Mouse (Mus musculus) heart, embryonic 10.5 days (tissue): ENCODE data around the gene Tbc1d9. TPM values are rescaled to one million over a fixed set of nuclear protein-coding genes. Genes with fewer than 3 reads are reported as not detected.
A peak's percentile ranks its signal among the peaks of the same experiment; 100 is the strongest.

ENCODE experiments used
- DNase-seq: peaks from one replicate; pipeline ENCODE4 v3.0.0-alpha.2; 2017; ENCODE audit warnings: low spot score
- H3K27ac ChIP-seq: fragments of 300-500 bp; sonication (generic); 2 replicates; pipeline ENCODE4 v1.5.1; 2016; ENCODE audit warnings: mild to moderate bottlenecking
- H3K27me3 ChIP-seq: fragments of 300-500 bp; sonication (generic); 2 replicates; pipeline ENCODE4 v1.6.1; 2016; ENCODE audit warnings: mild to moderate bottlenecking; ENCODE audit not compliant: poor library complexity, insufficient read depth, severe bottlenecking
- H3K36me3 ChIP-seq: fragments of 300-500 bp; sonication (generic); 2 replicates; pipeline ENCODE4 v1.6.1; 2016; ENCODE audit warnings: mild to moderate bottlenecking, moderate library complexity
- H3K4me1 ChIP-seq: fragments of 300-500 bp; sonication (generic); 2 replicates; pipeline ENCODE4 v1.6.1; 2016; ENCODE audit warnings: mild to moderate bottlenecking
- H3K4me3 ChIP-seq: fragments of 300-500 bp; sonication (generic); 2 replicates; pipeline ENCODE4 v1.5.1; 2016; ENCODE audit warnings: mild to moderate bottlenecking, moderate library complexity
- H3K9me3 ChIP-seq: fragments of 300-500 bp; sonication (generic); 2 replicates; pipeline ENCODE4 v1.6.1; 2016; ENCODE audit warnings: mild to moderate bottlenecking, moderate library complexity
- WGBS: fragments of 180-500 bp; shearing (Covaris S2); methylation state at CpG from one replicate; pipeline ENCODE4 v1.1.7; 2016; 5-methylcytosine and 5-hydroxymethylcytosine counted together
- polyA plus RNA-seq: library from polyadenylated mRNA; unstranded; fragments of >200 nt; fragmentation: Nextera tagmentation; extraction: Ambion mirVana; gene quantifications from 2 replicates; pipeline ENCODE4 v1.2.1, GENCODE M21; 2016

Gene Tbc1d9
- polyA plus RNA-seq, 1 experiment from 2014 or later: 0.90 TPM

DNA sequence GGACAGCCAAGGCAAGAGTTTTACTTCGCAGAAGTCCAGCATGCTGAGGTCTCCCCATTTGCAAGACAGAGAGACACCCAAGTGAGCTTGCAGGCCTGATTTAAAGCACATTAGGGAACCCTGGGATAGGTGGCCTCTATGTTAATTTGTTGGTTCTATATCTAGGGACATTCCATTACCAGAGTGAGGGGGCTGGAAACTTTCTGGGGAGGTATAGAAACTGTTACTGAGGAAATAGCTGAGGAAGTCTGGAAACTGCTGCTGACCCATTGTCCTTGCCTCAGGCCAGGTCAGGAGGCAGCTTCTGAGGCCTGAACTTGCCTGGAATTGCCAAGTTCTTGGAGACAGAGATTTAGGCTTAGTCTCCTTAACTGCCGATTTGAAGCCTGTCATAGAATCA is 4.5 kb upstream of the Tbc1d9 start:
- Histone ChIP-seq H3K27ac (no peak overlapping the region), H3K4me3 (no peak overlapping the region), H3K4me1 (peaks cover 9% of the 10 kb centered on the region), H3K27me3 (0 out of 2 replicates have a peak, but pooled peaks cover 5% of the 10 kb centered on the region), H3K9me3 (no peaks in the 10 kb centered on the region), H3K36me3 (no peaks in the 10 kb centered on the region)
- WGBS: 59% methylated on average over 2 of the region's 2 CpGs
- no peak for DNase-seq

DNA sequence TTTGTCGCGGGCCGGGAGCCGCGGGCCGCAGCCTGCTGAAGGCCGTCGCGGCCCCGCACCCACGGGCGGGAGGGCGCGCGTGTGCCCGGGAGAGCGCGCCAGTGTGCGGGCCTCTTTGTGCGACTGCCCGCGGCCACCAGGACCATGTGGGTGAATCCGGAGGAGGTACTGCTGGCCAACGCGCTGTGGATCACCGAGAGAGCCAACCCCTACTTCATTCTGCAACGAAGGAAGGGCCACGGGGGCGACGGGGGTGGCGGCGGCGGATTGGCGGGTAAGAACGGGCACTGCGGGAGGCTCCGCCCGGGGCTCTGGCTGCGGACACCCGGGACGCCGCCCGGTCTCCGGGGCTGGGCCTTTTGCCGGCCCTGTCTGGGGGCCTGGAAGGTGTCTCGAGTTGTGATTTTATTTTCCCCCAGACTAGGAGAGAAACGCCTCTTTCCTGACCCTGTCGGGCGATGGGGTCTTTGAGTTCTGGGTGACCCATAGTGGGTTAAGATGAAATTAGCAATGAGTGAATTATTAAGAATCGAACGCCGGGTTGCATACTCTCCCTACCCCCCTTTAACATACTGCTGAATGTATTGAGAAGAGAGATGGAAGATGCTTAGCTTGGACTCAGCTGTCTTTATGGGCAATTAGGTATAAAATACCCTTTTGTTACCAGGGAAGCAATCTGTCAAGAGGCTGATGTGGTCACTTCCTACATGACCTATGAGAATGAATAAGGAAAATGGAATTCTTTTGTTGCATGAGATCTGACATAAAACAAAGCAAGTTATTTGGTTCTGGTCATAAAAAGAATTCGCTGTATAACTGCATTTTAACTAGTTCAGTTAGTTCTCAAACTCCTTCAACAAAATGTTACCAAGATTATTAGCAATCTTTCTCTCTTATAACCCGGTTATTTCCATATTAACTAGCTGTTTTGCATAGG is 1.0 kb downstream of the Tbc1d9 start, which contains the start of gene Gm10645:
TSS of gene Gm10645 (minus strand) at position 240 of the 937 bp plus-strand sequence.
- Histone ChIP-seq H3K4me3 (peak within 1 kb of the TSS; percentile 82), H3K27me3 (0 out of 2 replicates have a peak, but pooled peaks cover 5% of the 10 kb centered on the region), H3K27ac (peak within 1 kb of the TSS; percentile 90), H3K9me3 (no peaks in the 10 kb centered on the region), H3K4me1 (peaks cover 10% of the 10 kb centered on the region), H3K36me3 (no peaks in the 10 kb centered on the region)
- no peak for DNase-seq
- 3% methylated on average over 54 of the region's 54 CpGs for WGBS

DNA sequence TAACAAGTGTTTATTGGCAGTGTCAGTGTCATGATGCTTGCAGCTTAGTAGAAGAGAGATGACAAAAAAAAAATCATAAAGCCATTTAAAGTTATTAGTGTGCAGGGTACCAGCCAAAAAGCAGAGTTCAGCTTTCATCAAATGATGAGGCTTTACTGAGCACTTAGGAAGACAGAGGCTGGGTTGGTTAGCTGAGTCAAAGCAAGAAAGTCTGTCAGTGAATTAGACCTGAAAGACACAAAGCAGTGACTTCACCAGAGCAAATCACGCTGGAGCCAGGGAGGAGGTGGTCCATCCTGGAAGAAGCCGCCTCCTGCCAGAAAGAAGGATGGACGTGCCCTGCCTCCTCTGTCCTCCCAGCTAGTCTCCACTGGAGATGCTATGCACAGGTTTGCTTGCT is 2.8 kb downstream of the Tbc1d9 start:
- no peak for DNase-seq
- Histone ChIP-seq H3K9me3 (no peaks in the 10 kb centered on the region), H3K4me3 (no peak overlapping the region), H3K27me3 (0 out of 2 replicates have a peak, but pooled peaks cover 5% of the 10 kb centered on the region), H3K4me1 (peaks cover 10% of the 10 kb centered on the region), H3K36me3 (no peaks in the 10 kb centered on the region), H3K27ac (no peak overlapping the region)
- WGBS: 37% methylated on average over 3 of the region's 3 CpGs

DNA sequence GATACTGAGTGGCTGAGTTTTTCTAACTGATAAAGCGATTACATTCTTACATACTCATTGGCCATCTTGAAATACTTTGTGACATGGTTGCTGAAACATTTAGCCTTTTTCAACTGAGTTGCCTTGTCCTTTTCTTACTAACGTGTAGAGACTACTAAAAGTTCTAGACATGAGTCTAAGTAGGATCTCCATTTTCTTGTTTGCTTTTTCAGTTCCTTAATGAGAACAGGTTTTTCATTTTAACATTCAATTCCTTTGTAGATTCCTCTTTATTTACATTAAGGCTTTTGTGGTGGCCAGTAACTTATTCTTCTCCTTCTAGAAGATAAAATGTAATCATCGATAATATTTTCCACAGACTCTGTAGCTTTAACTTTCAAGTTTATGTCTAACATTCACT is 4.0 kb downstream of the Tbc1d9 start:
- Histone ChIP-seq H3K9me3 (no peaks in the 10 kb centered on the region), H3K27me3 (0 out of 2 replicates have a peak, but pooled peaks cover 5% of the 10 kb centered on the region), H3K4me3 (no peak overlapping the region), H3K36me3 (no peaks in the 10 kb centered on the region), H3K4me1 (peaks cover 10% of the 10 kb centered on the region), H3K27ac (no peak overlapping the region)
- WGBS: 80% methylated on average over 3 of the region's 3 CpGs
- DNase-seq: no peak

DNA sequence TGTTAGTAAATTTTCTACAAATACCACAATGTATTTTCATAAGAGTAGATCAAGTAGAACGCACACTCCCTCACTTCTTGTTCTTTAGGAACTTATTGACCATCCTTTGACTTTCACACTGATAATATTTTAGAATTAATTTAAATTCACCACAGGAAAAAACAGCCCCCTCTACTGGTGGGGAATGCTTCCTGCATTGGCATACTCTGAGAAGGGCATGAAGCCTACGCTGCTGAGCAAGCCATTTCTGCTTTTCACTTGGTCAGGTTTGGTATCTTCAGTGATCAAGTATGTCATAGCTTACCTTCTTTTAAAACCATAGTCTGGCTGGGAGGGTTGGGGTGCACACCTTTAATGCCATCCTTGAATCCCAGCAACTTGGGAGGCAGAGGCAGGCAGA is 4.6 kb downstream of the Tbc1d9 start:
- Histone ChIP-seq H3K27me3 (0 out of 2 replicates have a peak, but pooled peaks cover under 1% of the 10 kb centered on the region), H3K27ac (no peak overlapping the region), H3K4me1 (peaks cover 10% of the 10 kb centered on the region), H3K36me3 (no peaks in the 10 kb centered on the region), H3K4me3 (no peak overlapping the region), H3K9me3 (no peaks in the 10 kb centered on the region)
- WGBS: 92% methylated on average over 2 of the region's 2 CpGs
- no peak for DNase-seq

DNA sequence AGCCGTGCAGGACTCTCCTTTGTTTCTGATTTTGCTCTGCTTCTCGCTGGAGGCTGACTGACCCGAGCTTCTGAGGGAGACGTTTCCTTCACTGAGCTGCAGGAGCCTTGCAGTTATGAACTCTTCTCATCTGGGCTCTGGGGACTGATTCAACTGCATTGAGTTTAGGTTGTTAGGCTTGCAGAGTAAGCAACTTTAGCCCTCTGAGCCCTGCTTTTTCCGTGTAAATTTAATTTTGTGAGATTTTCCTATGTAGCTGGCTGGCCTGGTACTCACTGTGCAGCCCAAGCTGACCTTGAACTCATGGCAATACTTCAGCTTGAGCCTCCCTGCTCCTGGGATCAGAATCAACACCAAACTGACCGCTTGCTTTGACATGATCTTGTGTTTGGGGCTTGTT is 5.7 kb downstream of the Tbc1d9 start:
- 0 out of 2 replicates have a peak, but pooled peaks cover 3% of the 10 kb centered on the region for H3K27me3 ChIP-seq
- 59% methylated on average over 6 of the region's 6 CpGs for whole genome bisulfite sequencing
- H3K27ac ChIP-seq: no peak overlapping the region
- H3K4me3 ChIP-seq: no peak overlapping the region
- no peak for DNase-seq
- no peaks in the 10 kb centered on the region for H3K4me1 ChIP-seq
- no peaks in the 10 kb centered on the region for H3K36me3 ChIP-seq
- H3K9me3 ChIP-seq: no peaks in the 10 kb centered on the region

DNA sequence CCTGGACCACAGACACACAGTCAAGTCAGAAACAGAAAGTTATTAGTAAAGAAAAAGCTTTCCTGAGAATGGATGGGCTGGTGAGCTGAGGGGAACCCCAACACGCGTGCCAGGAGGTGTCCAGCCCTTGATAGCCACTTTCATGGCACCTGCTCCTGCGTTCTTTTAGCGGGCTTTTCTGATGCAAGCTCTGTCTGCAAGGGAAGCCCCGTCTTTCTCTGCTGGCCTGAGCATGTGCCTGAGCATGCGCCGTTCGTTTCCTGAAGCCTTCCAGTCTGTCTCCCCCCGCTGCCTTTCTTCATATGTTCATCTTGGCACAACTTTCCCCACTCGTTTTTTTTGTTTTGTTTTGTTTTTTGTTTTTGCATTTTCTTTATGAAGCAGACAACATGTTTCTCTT is 10.5 kb downstream of the Tbc1d9 start:
- H3K36me3 ChIP-seq: no peaks in the 10 kb centered on the region
- no peaks in the 10 kb centered on the region for H3K9me3 ChIP-seq
- 71% methylated on average over 10 of the region's 10 CpGs for WGBS
- no peak overlapping the region for H3K27ac ChIP-seq
- DNase-seq: no peak
- H3K4me3 ChIP-seq: no peak overlapping the region
- 0 out of 2 replicates have a peak, but pooled peaks cover 3% of the 10 kb centered on the region for H3K27me3 ChIP-seq
- peaks cover 22% of the 10 kb centered on the region for H3K4me1 ChIP-seq

DNA sequence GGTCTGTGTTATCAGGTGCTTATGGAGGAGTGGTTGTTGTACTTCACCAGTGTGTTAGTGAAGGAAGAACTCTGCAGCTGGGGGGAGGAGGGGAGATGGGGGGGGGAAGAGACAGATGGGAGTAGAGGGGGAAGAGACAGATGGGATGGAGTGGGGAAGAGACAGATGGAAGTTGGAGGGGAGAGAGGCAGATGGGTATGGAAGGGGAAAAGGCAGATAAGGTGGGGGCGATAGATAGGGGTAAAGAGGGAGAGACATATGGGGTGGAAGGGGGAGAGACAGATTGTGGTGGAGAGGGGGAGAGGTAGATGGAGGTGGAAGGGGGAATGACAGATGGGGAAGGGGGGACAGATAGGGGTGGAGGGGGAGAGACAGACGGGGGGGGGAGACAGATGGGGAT is 11.6 kb downstream of the Tbc1d9 start:
- no peak for DNase-seq
- no peaks in the 10 kb centered on the region for H3K36me3 ChIP-seq
- H3K27ac ChIP-seq: no peak overlapping the region
- H3K4me1 ChIP-seq: peaks cover 22% of the 10 kb centered on the region
- no peak overlapping the region for H3K4me3 ChIP-seq
- H3K27me3 ChIP-seq: 0 out of 2 replicates have a peak, but pooled peaks cover 3% of the 10 kb centered on the region
- no peaks in the 10 kb centered on the region for H3K9me3 ChIP-seq
- WGBS: 22% methylated on average over 2 of the region's 2 CpGs

DNA sequence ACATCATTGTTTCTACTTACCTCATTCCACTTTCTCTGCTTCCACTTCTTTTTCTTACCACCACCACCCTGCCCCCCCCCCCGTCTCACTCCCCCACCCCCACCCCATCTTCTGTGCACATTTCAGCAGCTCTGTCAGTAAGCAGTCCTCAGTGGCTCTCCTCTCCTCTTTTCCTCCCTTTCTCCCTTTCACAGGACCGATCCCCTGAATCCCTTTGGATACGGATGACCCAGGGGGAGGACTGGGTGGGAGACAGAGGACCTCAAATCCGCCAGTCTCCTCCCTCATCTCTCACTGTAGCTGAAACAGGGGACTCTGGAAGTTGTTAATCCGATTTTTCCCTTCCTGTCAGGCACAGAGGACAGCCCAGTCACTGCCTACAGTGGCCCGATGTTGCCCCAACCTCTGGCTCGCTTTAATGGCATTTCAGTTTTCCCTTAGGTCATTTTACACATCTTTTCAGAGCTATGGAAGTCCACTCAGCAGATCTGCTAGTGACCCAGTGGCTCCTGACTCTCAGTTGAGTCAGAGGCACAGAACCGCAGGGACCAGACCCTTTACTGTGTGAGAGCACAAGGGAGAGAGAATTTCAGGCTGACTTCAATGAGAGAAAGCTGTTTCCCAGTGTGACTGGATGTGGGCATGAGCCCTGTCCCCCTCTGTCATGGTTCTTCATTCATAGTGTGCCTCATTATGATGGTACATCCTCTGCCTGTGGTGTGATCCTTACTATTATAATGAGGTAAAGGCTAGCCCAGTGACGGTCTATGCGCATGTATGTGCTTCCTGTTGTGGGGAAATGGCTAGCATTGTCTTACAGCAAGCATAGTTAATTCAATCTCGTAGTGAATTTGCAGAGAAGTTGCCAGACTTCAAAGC is 12.4 kb downstream of the Tbc1d9 start:
- WGBS: 13% methylated on average over 11 of the region's 11 CpGs
- Histone ChIP-seq H3K27me3 (0 out of 2 replicates have a peak, but pooled peaks cover 3% of the 10 kb centered on the region), H3K4me3 (no peak overlapping the region), H3K4me1 (peaks cover 23% of the 10 kb centered on the region), H3K27ac (peak overlapping the region; percentile 62), H3K9me3 (no peaks in the 10 kb centered on the region), H3K36me3 (no peaks in the 10 kb centered on the region)
- DNase-seq: no peak

DNA sequence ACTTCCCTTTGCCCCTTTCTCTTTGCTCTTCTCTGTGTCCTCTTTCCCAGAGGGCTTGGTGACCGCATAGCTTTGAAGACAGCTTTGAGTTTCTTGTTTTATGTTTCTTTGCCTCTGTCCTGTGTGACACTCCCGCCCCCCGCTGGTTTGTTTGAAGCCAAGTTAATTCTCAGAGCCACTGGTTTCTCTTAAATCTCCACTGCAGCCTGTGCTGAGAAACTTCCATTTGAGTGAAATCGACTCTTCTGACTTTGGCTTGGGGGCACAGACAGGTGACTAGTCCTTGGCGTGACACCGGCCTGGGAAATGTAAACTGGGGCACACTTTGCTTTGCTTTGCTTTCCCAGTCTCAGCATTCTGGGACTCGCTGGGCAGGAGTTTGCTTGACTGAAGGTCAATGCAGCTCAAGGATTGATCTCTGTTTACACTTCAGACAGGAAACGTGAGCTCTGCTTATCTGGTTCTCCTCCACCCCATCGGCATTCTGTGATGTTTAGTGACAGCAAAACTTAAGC is 13.1 kb downstream of the Tbc1d9 start:
- H3K4me3 ChIP-seq: peak overlapping the region; percentile 29; the same call in 1 of the 2 replicates
- no peak for DNase-seq
- H3K27ac ChIP-seq: peak overlapping the region; percentile 67
- WGBS: 6% methylated on average over 9 of the region's 9 CpGs
- H3K4me1 ChIP-seq: peaks cover 29% of the 10 kb centered on the region
- no peaks in the 10 kb centered on the region for H3K36me3 ChIP-seq
- H3K27me3 ChIP-seq: 0 out of 2 replicates have a peak, but pooled peaks cover 3% of the 10 kb centered on the region
- no peaks in the 10 kb centered on the region for H3K9me3 ChIP-seq

DNA sequence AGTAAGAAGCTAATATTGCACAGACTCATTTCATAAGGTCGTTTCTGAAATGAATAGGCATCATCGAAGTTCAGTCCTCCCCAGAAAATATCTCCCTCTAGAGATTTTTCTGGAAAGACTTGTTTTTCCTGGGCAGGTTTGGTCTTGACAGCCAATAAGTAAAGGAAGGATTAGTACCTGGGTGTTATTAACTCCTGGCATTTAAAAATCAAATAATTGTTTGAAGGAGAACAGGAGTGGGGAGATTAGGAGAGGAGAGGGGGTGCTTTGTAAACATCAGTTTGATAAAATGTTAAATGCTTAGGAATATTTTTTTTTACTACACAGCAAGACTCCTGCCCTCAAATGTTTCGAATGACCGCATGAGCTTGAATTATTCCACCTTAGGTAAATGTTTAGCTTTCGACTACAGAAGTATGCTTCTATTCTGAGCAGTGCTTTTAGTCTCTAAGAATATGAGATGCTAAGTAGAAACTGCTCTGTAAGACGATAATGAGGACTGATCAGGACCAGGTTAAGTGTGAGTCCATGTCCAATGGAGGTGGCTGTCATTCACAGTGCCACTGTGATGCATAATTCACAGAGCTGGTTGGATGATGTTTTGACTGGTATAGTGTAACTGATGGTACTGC is 16.8 kb downstream of the Tbc1d9 start:
- Histone ChIP-seq H3K4me1 (peaks cover 28% of the 10 kb centered on the region), H3K4me3 (no peak overlapping the region), H3K36me3 (no peaks in the 10 kb centered on the region), H3K27me3 (no peaks in the 10 kb centered on the region), H3K27ac (no peak overlapping the region), H3K9me3 (no peaks in the 10 kb centered on the region)
- DNase-seq: no peak
- 78% methylated on average over 6 of the region's 6 CpGs for WGBS

DNA sequence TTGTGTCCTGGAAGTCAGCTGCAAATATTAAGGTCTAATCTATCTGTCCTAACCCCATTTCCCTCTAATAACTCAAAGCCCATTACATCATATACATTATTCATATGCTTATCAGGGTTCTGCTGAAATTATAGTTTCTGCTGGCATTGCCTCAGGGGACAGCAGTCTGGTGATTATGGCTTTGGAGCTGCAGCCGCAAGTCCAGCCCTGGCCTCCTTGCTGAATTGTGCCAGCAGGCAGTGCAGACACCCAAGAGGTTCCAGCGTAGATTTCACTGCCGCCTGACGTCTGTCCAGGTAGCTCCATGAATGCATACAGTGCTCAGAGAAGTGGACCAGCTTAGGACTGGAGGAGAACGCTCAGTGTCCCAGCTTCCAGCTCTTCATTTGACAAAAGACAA is 17.6 kb downstream of the Tbc1d9 start:
- H3K27ac ChIP-seq: 0 out of 2 replicates have a peak overlapping the region, but pooled peaks have one; percentile 0

More for the DNA sequence above, 17.6 kb downstream of the Tbc1d9 start:
- H3K9me3 ChIP-seq: no peaks in the 10 kb centered on the region
- no peak overlapping the region for H3K4me3 ChIP-seq
- H3K27me3 ChIP-seq: no peaks in the 10 kb centered on the region
- no peak for DNase-seq
- WGBS: 81% methylated on average over 5 of the region's 5 CpGs
- H3K4me1 ChIP-seq: peaks cover 19% of the 10 kb centered on the region
- H3K36me3 ChIP-seq: no peaks in the 10 kb centered on the region
